Mouse (Mus musculus) lung, postnatal 0 days (tissue): ENCODE measurements around the gene Cabp2. TPM values are rescaled to one million over a fixed set of nuclear protein-coding genes. Genes with fewer than 3 reads are reported as not detected.

ENCODE experiments used
- ATAC-seq: fragments of 200-750 bp; cut with Nextera tagmentation; 2 replicates; pipeline ENCODE4 v1.8.0; 2017; ENCODE audit warnings: moderate library complexity
- DNase-seq: peaks from one replicate; pipeline ENCODE4 v3.0.0-alpha.2; 2016; ENCODE audit warnings: low spot score
- H3K27ac ChIP-seq: fragments of 300-500 bp; sonication (generic); 2 replicates; pipeline ENCODE4 v1.5.1; 2014; ENCODE audit warnings: antibody characterized with exemption, mild to moderate bottlenecking, low read length, mixed read lengths
- H3K27me3 ChIP-seq: fragments of 300-500 bp; sonication (generic); replicated peaks from 2 replicates; pipeline ENCODE4 v1.6.1; 2014; ENCODE audit warnings: low read length, mixed read lengths; ENCODE audit not compliant: insufficient read depth
- H3K36me3 ChIP-seq: fragments of 300-500 bp; sonication (generic); 2 replicates; pipeline ENCODE4 v1.6.1; 2014; ENCODE audit warnings: low read length, mixed read lengths; ENCODE audit not compliant: insufficient read depth
- H3K4me1 ChIP-seq: fragments of 300-500 bp; sonication (generic); 2 replicates; pipeline ENCODE4 v1.6.1; 2014; ENCODE audit warnings: antibody characterized with exemption, low read depth, low read length, mixed read lengths; ENCODE audit not compliant: insufficient read depth
- H3K4me2 ChIP-seq: fragments of 300-500 bp; sonication (generic); replicated peaks from 2 replicates; pipeline ENCODE4 v1.6.1; 2014; ENCODE audit warnings: low read depth, mild to moderate bottlenecking, low read length, moderate library complexity, mixed read lengths
- H3K4me3 ChIP-seq: fragments of 300-500 bp; sonication (generic); 2 replicates; pipeline ENCODE4 v1.5.1; 2014; ENCODE audit warnings: low read depth, low read length
- H3K9ac ChIP-seq: fragments of 300-500 bp; sonication (generic); replicated peaks from 2 replicates; pipeline ENCODE4 v1.6.1; 2014; ENCODE audit warnings: low read depth, mild to moderate bottlenecking
- H3K9me3 ChIP-seq: fragments of 300-500 bp; sonication (generic); 2 replicates; pipeline ENCODE4 v1.6.1; 2016; ENCODE audit warnings: low read length, mixed read lengths
- CTCF ChIP-seq: IDR thresholded peaks from 2 replicates; pipeline ENCODE4 v1.5.1; 2016; ENCODE audit warnings: antibody characterized with exemption, mild to moderate bottlenecking
- EP300 ChIP-seq: IDR thresholded peaks from 2 replicates; pipeline ENCODE4 v1.6.1; 2016; ENCODE audit warnings: antibody characterized with exemption, mild to moderate bottlenecking, control low read depth
- WGBS: fragments of 180-500 bp; shearing (Covaris S2); extraction: QIAGEN DNeasy Blood & Tissue Kit; methylation state at CpG from one replicate; pipeline ENCODE4 v1.1.7; 2014; 5-methylcytosine and 5-hydroxymethylcytosine counted together
- polyA plus RNA-seq: library from polyadenylated mRNA; unstranded; fragments of >200 nt; fragmentation: Nextera tagmentation; extraction: Ambion mirVana; gene quantifications from 2 replicates; pipeline ENCODE4 v1.2.1, GENCODE M21; 2015

The Cabp2 gene
- polyA plus RNA-seq, 1 experiment from 2014 or later: not detected

DNA sequence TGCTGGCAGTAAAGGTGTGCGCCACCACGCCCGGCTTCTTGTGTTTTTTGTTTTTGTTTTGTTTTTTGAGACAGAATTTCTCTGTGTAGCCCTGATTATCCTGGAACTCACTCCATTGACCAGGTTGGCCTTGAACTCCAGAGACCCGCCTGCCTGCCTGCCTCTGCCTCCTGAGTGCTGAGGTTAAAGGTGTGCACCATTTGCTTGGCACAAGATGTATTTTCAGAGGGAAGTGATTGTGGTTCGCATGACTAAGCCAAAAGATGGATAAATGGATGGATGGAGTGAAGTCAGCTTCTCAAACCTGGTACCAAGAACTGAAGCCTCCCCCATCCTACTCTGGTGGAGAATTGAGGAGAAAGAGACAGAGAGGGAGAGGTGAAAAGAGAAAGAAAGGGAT lies 26.8 kb upstream of the Cabp2 start:
- no peak overlapping the region for H3K4me3 ChIP-seq
- no peak overlapping the region for H3K27ac ChIP-seq
- no peak overlapping the region for H3K9ac ChIP-seq
- H3K36me3 ChIP-seq: no peaks in the 10 kb centered on the region
- DNase-seq (no peak), ATAC-seq (no peak)
- H3K4me2 ChIP-seq: no peak overlapping the region
- no peaks in the 10 kb centered on the region for H3K27me3 ChIP-seq
- no peaks in the 10 kb centered on the region for H3K4me1 ChIP-seq
- 81% methylated on average over 5 of the region's 5 CpGs for WGBS
- TF ChIP-seq EP300 (no peak), CTCF (no peak)
- no peaks in the 10 kb centered on the region for H3K9me3 ChIP-seq

DNA sequence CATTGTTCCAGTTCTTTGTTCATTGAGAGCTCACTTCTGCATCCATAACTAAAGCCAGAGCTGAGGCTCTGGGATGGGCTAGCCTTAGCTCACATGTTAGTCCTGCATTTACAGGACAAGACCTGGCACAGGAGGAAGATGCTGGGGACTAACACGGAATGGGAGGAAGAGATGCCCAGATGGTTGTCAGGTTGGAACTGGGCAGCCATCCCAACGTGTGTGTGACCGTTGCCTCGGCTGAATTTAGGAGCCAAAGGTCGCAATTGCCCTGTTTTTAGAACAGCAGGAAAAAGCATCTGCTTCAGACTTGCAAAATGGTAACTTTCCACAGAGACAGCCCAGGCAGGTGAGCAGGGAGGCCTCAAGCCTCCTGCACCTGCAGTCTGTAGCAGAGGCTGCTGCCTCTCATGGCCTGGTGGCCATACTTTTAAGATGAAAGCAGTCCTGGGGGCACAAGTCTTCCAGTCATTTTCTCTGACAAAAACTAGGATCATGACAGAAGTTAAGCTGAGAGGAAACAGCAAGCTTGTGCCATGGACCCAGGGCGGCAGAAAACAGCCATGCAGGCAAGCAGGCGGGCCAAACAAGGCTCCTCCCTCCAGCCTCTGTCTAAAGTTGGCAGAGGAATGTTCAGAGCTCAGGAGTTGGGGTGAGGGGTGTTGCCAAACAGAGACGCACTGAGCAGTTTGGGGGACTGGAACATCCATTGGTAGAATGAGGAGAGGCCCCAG lies 26.0 kb upstream of the Cabp2 start:
- DNase-seq (no peak), ATAC-seq (no peak)
- no peak overlapping the region for H3K27ac ChIP-seq
- H3K4me2 ChIP-seq: no peak overlapping the region
- TF ChIP-seq CTCF (no peak), EP300 (no peak)
- no peak overlapping the region for H3K4me3 ChIP-seq
- no peaks in the 10 kb centered on the region for H3K9me3 ChIP-seq
- no peak overlapping the region for H3K9ac ChIP-seq
- H3K27me3 ChIP-seq: no peaks in the 10 kb centered on the region
- no peaks in the 10 kb centered on the region for H3K4me1 ChIP-seq
- no peaks in the 10 kb centered on the region for H3K36me3 ChIP-seq
- WGBS: 61% methylated on average over 8 of the region's 8 CpGs

DNA sequence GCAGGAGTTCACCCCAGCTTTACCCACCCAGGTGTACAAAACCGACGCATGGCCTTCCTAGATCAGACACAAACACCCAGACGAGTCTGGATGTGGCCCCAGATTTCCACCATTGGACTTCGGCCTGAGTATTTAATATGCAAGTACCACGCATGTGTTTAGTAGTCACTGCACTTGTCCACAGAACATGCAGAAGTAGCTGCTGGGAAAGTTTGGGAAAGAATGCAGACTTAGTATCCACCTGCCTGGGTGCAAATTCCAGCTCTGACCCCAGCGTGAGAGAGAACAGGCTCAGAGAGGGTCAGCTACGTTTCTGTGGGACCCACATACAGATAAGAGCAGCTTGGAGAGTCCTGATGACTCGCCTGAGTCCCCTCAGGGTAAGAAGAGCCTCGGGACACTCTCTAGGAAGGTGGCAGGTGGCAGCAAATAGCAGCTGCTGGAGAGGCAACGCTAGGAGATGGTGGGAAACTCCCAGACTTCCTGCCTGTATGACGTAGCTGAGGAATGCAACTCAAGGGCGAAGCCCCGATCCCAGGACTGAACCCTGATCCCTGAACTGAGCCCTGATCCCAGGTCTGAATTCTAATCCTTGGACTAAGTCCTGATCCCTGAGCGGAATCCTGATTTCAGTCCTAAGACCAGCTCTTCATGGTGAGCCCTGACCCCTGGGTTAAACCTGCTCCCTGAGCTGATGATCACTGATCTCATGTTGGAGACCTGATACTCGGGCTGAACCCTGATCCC lies 25.3 kb upstream of the Cabp2 start:
- ATAC-seq: peak; percentile 63

GRCm38 (mm10) chr19:4056727-4057126 lies 24.7 kb upstream of the Cabp2 start:
- H3K27me3 ChIP-seq: no peaks in the 10 kb centered on the region
- no peak overlapping the region for H3K4me2 ChIP-seq
- H3K4me1 ChIP-seq: no peaks in the 10 kb centered on the region
- DNase-seq: no peak
- H3K27ac ChIP-seq: peak overlapping the region; percentile 26
- no peak overlapping the region for H3K4me3 ChIP-seq
- H3K36me3 ChIP-seq: no peaks in the 10 kb centered on the region
- ATAC-seq: no peak
- no peak overlapping the region for H3K9ac ChIP-seq
- WGBS: 54% methylated on average over 4 of the region's 4 CpGs
- no peaks in the 10 kb centered on the region for H3K9me3 ChIP-seq
- TF ChIP-seq EP300 (no peak), CTCF (no peak)

More for the DNA sequence above, 25.3 kb upstream of the Cabp2 start:
- no peak for TF ChIP-seq CTCF
- no peak for TF ChIP-seq EP300
- Histone ChIP-seq H3K36me3 (no peaks in the 10 kb centered on the region), H3K4me2 (no peak overlapping the region), H3K27me3 (no peaks in the 10 kb centered on the region), H3K4me3 (no peak overlapping the region), H3K9me3 (no peaks in the 10 kb centered on the region), H3K27ac (peak overlapping the region; percentile 26), H3K4me1 (no peaks in the 10 kb centered on the region), H3K9ac (no peak overlapping the region)
- WGBS: 41% methylated on average over 15 of the region's 15 CpGs
- peak; percentile 57 for DNase-seq

- Histone ChIP-seq H3K9ac (no peak overlapping the region), H3K4me3 (no peak overlapping the region), H3K27ac (no peak overlapping the region), H3K27me3 (no peaks in the 10 kb centered on the region), H3K4me1 (no peaks in the 10 kb centered on the region), H3K4me2 (no peak overlapping the region), H3K9me3 (no peaks in the 10 kb centered on the region), H3K36me3 (no peaks in the 10 kb centered on the region)
- TF ChIP-seq EP300: no peak
- no peak for TF ChIP-seq CTCF
- ATAC-seq (no peak), DNase-seq (no peak)
- 78% methylated on average over 13 of the region's 13 CpGs for WGBS
Measured at GRCm38 (mm10) chr19:4057389-4057788, 24.0 kb upstream of the Cabp2 start.

DNA sequence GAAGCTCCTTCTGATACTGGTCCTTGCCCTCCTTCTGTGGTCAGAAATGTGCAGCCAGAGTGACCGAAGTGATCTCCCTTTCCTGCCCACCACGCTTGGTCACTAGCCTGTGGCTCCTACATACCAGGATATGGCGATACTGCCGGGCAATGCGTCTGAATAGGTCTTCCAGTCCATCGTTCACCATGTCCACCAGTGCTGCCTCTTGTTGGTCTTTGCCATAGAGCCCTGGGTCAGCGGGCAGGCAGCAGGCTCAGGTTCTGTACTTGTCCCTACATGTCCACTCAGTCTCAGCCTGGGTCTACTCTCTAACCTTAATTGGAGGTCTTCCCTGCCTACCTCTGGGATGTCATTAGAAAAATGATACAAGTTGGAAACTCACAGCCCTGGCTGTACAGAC lies 23.4 kb upstream of the Cabp2 start:
- Histone ChIP-seq H3K9ac (no peak overlapping the region), H3K4me3 (no peak overlapping the region), H3K27me3 (no peaks in the 10 kb centered on the region), H3K9me3 (no peaks in the 10 kb centered on the region), H3K4me1 (no peaks in the 10 kb centered on the region), H3K27ac (no peak overlapping the region), H3K4me2 (no peak overlapping the region), H3K36me3 (no peaks in the 10 kb centered on the region)
- no peak for DNase-seq
- no peak for ATAC-seq
- TF ChIP-seq CTCF: no peak
- no peak for TF ChIP-seq EP300
- WGBS: 90% methylated on average over 7 of the region's 7 CpGs
